Mouse (Mus musculus): ENCODE measurements around the gene Pirb. TPM values are rescaled to one million over a fixed set of nuclear protein-coding genes. Genes with fewer than 3 reads are reported as not detected.

Pirb gene
- polyA plus RNA-seq, 1 experiment from 2014 or later, result 0.32 TPM

Other genes with a start within 250 kb of the Pirb start
- gene Tarm1, start 217.8 kb downstream of the Pirb start, polyA plus RNA-seq (2015; fragmentation: Nextera tagmentation; extraction: Ambion mirVana), result not detected in 2 replicates
- 0.35 and 0.39 TPM in 2 replicates for gene Oscar, start 104.2 kb downstream of the Pirb start, polyA plus RNA-seq (2015; fragmentation: Nextera tagmentation; extraction: Ambion mirVana)
- 481 and 487 TPM in 2 replicates for gene Ndufa3, start 103.0 kb downstream of the Pirb start, polyA plus RNA-seq (2015; fragmentation: Nextera tagmentation; extraction: Ambion mirVana)
- gene Tfpt, start 90.5 kb downstream of the Pirb start, polyA plus RNA-seq (2015; fragmentation: Nextera tagmentation; extraction: Ambion mirVana), result 32.9 and 37.4 TPM in 2 replicates
- gene Prpf31, start 90.4 kb downstream of the Pirb start, polyA plus RNA-seq (2015; fragmentation: Nextera tagmentation; extraction: Ambion mirVana), result 99.1 and 105 TPM in 2 replicates
- gene Cnot3, start 75.1 kb downstream of the Pirb start, polyA plus RNA-seq (2015; fragmentation: Nextera tagmentation; extraction: Ambion mirVana), result 47.1 and 49.9 TPM in 2 replicates
- gene Leng1, start 54.6 kb downstream of the Pirb start, polyA plus RNA-seq (2015; fragmentation: Nextera tagmentation; extraction: Ambion mirVana), result 15.8 and 16.3 TPM in 2 replicates
- 4.7 and 5.8 TPM in 2 replicates for gene Tmc4, start 42.8 kb downstream of the Pirb start, polyA plus RNA-seq (2015; fragmentation: Nextera tagmentation; extraction: Ambion mirVana)
- 233 and 242 TPM in 2 replicates for gene Tsen34, start 27.5 kb downstream of the Pirb start, polyA plus RNA-seq (2015; fragmentation: Nextera tagmentation; extraction: Ambion mirVana)
- gene Mboat7, start 26.9 kb downstream of the Pirb start, polyA plus RNA-seq (2015; fragmentation: Nextera tagmentation; extraction: Ambion mirVana), result 64.3 and 69.0 TPM in 2 replicates
- gene Rps9, start 16.4 kb downstream of the Pirb start, polyA plus RNA-seq (2015; fragmentation: Nextera tagmentation; extraction: Ambion mirVana), result 948 and 980 TPM in 2 replicates
- not detected in 2 replicates for gene Gm15448, start 105.3 kb upstream of the Pirb start, polyA plus RNA-seq (2015; fragmentation: Nextera tagmentation; extraction: Ambion mirVana)
- gene Pira2, start 124.7 kb upstream of the Pirb start, polyA plus RNA-seq (2015; fragmentation: Nextera tagmentation; extraction: Ambion mirVana), result 0.06 TPM in 1 of 2 replicates, not detected in the other
- gene Gm14548, start 177.7 kb upstream of the Pirb start, polyA plus RNA-seq (2015; fragmentation: Nextera tagmentation; extraction: Ambion mirVana), result not detected in 2 replicates
- not detected in 2 replicates for gene Lilra6, start 195.1 kb upstream of the Pirb start, polyA plus RNA-seq (2015; fragmentation: Nextera tagmentation; extraction: Ambion mirVana)